Mouse (Mus musculus): ENCODE results near the gene Olfr794. TPM values are rescaled to one million over a fixed set of nuclear protein-coding genes. Genes with fewer than 3 reads are reported as not detected.

The Olfr794 gene
- polyA plus RNA-seq (2015; fragmentation: Nextera tagmentation; extraction: Ambion mirVana), result not detected in 2 replicates

- H3K27me3 ChIP-seq, result no peaks in the 10 kb centered on the region
- no peaks in the 10 kb centered on the region for H3K9me3 ChIP-seq
- no peak within 1 kb of the TSS for H3K4me2 ChIP-seq (replicated peaks)
- 87% methylated on average over 2 of the region's 2 CpGs for WGBS
- H3K4me1 ChIP-seq, result no peaks in the 10 kb centered on the region
- no peak within 1 kb of the TSS for H3K27ac ChIP-seq (replicated peaks)
- no peak for ATAC-seq (replicated peaks)
- no peak within 1 kb of the TSS for H3K4me3 ChIP-seq
- H3K9ac ChIP-seq (replicated peaks), result no peak within 1 kb of the TSS
- no peaks in the 10 kb centered on the region for H3K36me3 ChIP-seq
These were observed at the start of gene Olfr794 for GRCm38 (mm10) chr10:129567355-129567754. Olfr794 (plus strand) TSS chr10:129567655.

DNA sequence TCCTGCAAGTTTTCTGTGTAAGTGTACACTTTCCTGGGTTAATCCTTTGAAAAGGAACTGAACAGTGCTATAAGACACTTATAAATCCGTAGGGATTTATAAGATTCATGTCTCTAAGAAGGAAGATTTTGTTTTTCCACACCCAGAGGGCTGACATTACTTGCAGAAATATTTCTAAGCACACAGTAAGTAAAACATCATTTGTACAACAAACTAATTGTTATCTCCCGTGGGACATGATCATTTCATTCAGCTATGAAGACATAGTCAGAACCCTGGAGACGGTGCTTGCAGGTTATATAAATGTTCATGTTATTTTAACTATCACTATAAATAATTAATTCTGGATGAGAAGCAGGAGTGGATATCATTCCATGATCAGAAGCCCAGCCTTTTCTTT lies 46.0 kb upstream of the Olfr794 start, which contains the start of gene Olfr791:
Gene Olfr791 (plus strand): TSS at position 301 of the 400 bp plus-strand sequence.
- 79% methylated on average over 3 of the region's 3 CpGs for WGBS
- Histone ChIP-seq H3K4me2 (replicated peaks) (no peak within 1 kb of the TSS), H3K27me3 (no peaks in the 10 kb centered on the region), H3K9me3 (no peaks in the 10 kb centered on the region), H3K9ac (replicated peaks) (no peak within 1 kb of the TSS), H3K36me3 (no peaks in the 10 kb centered on the region), H3K4me3 (no peak within 1 kb of the TSS), H3K4me1 (no peaks in the 10 kb centered on the region), H3K27ac (replicated peaks) (no peak within 1 kb of the TSS)
- no peak for ATAC-seq (replicated peaks)

DNA sequence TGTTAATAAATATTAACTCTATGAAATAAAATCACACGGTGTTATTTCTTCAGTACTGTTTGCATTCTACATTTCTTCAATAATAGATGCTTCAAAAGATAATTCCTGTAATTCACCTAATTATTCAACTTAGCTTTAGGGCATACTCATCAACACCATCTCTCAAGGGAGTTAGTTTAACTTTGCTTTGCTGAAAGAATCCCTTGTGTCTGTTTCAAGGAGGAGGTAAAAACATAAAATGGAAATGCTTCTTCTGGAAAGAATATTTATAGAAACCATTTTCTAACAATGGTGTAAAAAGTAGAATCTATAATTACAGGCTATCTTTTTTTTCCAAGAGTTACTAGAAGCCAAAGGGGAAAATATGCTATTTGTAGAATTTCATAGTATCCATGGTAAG lies 28.6 kb upstream of the Olfr794 start, which contains the start of gene Olfr792:
Gene Olfr792 (plus strand): TSS at position 301 of the 400 bp plus-strand sequence.
- Histone ChIP-seq H3K36me3 (no peaks in the 10 kb centered on the region), H3K4me2 (replicated peaks) (no peak within 1 kb of the TSS), H3K27ac (replicated peaks) (no peak within 1 kb of the TSS), H3K4me1 (no peaks in the 10 kb centered on the region), H3K4me3 (no peak within 1 kb of the TSS), H3K9ac (replicated peaks) (no peak within 1 kb of the TSS), H3K27me3 (no peaks in the 10 kb centered on the region), H3K9me3 (no peaks in the 10 kb centered on the region)
- WGBS, result 92% methylated on average over 1 of the region's 1 CpGs
- ATAC-seq (replicated peaks), result no peak

- no peak for ATAC-seq (replicated peaks)
- no peak overlapping the region for H3K27ac ChIP-seq (replicated peaks)
- no peaks in the 10 kb centered on the region; the same call in 1 of the 2 replicates for H3K9me3 ChIP-seq
- no peak overlapping the region for H3K4me3 ChIP-seq
- no peaks in the 10 kb centered on the region for H3K4me1 ChIP-seq
- no peak overlapping the region for H3K4me2 ChIP-seq (replicated peaks)
- no peaks in the 10 kb centered on the region for H3K27me3 ChIP-seq
- no peaks in the 10 kb centered on the region for H3K36me3 ChIP-seq
- H3K9ac ChIP-seq (replicated peaks), result no peak overlapping the region
- 58% methylated on average over 1 of the region's 1 CpGs for WGBS
These were observed 18.1 kb upstream of the Olfr794 start for GRCm38 (mm10) chr10:129549354-129549753.

- Histone ChIP-seq H3K27ac (replicated peaks) (no peak overlapping the region), H3K4me3 (no peak overlapping the region), H3K4me2 (replicated peaks) (no peak overlapping the region), H3K9me3 (0 out of 2 replicates have a peak, but pooled peaks cover 2% of the 10 kb centered on the region), H3K4me1 (no peaks in the 10 kb centered on the region), H3K36me3 (no peaks in the 10 kb centered on the region), H3K9ac (replicated peaks) (no peak overlapping the region), H3K27me3 (no peaks in the 10 kb centered on the region)
- 79% methylated on average over 1 of the region's 1 CpGs for WGBS
- no peak for ATAC-seq (replicated peaks)
These were observed 9.6 kb downstream of the Olfr794 start for GRCm38 (mm10) chr10:129577066-129577465.

GRCm38 (mm10) chr10:129612470-129612869 lies 45.0 kb downstream of the Olfr794 start, which contains the start of gene Olfr796:
Olfr796 (minus strand) TSS chr10:129612570.
- Histone ChIP-seq H3K4me3 (no peak within 1 kb of the TSS), H3K4me2 (replicated peaks) (no peak within 1 kb of the TSS), H3K9me3 (no peaks in the 10 kb centered on the region), H3K27me3 (no peaks in the 10 kb centered on the region), H3K36me3 (no peaks in the 10 kb centered on the region), H3K27ac (replicated peaks) (no peak within 1 kb of the TSS), H3K9ac (replicated peaks) (no peak within 1 kb of the TSS), H3K4me1 (no peaks in the 10 kb centered on the region)
- 98% methylated on average over 1 of the region's 1 CpGs for WGBS
- no peak for ATAC-seq (replicated peaks)

GRCm38 (mm10) chr10:129621724-129622123 lies 54.3 kb downstream of the Olfr794 start:
- Histone ChIP-seq H3K9me3 (no peaks in the 10 kb centered on the region), H3K4me3 (no peak overlapping the region), H3K36me3 (no peaks in the 10 kb centered on the region), H3K9ac (replicated peaks) (no peak overlapping the region), H3K27ac (replicated peaks) (no peak overlapping the region), H3K4me1 (no peaks in the 10 kb centered on the region), H3K4me2 (replicated peaks) (no peak overlapping the region), H3K27me3 (no peaks in the 10 kb centered on the region)
- ATAC-seq (replicated peaks), result no peak
- 41% methylated on average over 1 of the region's 1 CpGs for WGBS

Small RNAs within 50 kb of the gene (microRNA-seq; reads per million reads assigned to microRNA genes)
- not detected for gene Gm23252

Other genes starting within 250 kb of the Olfr794 start
- not detected in 2 replicates for gene Olfr780, start 249.5 kb upstream of the Olfr794 start, polyA plus RNA-seq (2015; fragmentation: Nextera tagmentation; extraction: Ambion mirVana)
- gene Olfr781, start 238.8 kb upstream of the Olfr794 start, polyA plus RNA-seq (2015; fragmentation: Nextera tagmentation; extraction: Ambion mirVana), result not detected in 2 replicates
- not detected in 2 replicates for gene Olfr782, start 218.8 kb upstream of the Olfr794 start, polyA plus RNA-seq (2015; fragmentation: Nextera tagmentation; extraction: Ambion mirVana)
- 0.05 TPM in 2 replicates for gene Olfr784, start 183.6 kb upstream of the Olfr794 start, polyA plus RNA-seq (2015; fragmentation: Nextera tagmentation; extraction: Ambion mirVana)
- gene Olfr785, start 162.2 kb upstream of the Olfr794 start, polyA plus RNA-seq (2015; fragmentation: Nextera tagmentation; extraction: Ambion mirVana), result not detected in 2 replicates
- gene Olfr786, start 140.3 kb upstream of the Olfr794 start, polyA plus RNA-seq (2015; fragmentation: Nextera tagmentation; extraction: Ambion mirVana), result not detected in 2 replicates
- not detected in 2 replicates for gene Olfr787, start 105.8 kb upstream of the Olfr794 start, polyA plus RNA-seq (2015; fragmentation: Nextera tagmentation; extraction: Ambion mirVana)
- not detected in 2 replicates for gene Olfr788, start 96.7 kb upstream of the Olfr794 start, polyA plus RNA-seq (2015; fragmentation: Nextera tagmentation; extraction: Ambion mirVana)
- not detected in 2 replicates for gene Olfr789, start 82.9 kb upstream of the Olfr794 start, polyA plus RNA-seq (2015; fragmentation: Nextera tagmentation; extraction: Ambion mirVana)
- gene Olfr790, start 69.2 kb upstream of the Olfr794 start, polyA plus RNA-seq (2015; fragmentation: Nextera tagmentation; extraction: Ambion mirVana), result not detected in 2 replicates
- gene Olfr791, start 45.9 kb upstream of the Olfr794 start, polyA plus RNA-seq (2015; fragmentation: Nextera tagmentation; extraction: Ambion mirVana), result not detected in 2 replicates
- gene Olfr792, start 28.5 kb upstream of the Olfr794 start, polyA plus RNA-seq (2015; fragmentation: Nextera tagmentation; extraction: Ambion mirVana), result not detected in 2 replicates
- gene Olfr796, start 44.9 kb downstream of the Olfr794 start, polyA plus RNA-seq (2015; fragmentation: Nextera tagmentation; extraction: Ambion mirVana), result not detected in 2 replicates
- gene Olfr798, start 60.3 kb downstream of the Olfr794 start, polyA plus RNA-seq (2015; fragmentation: Nextera tagmentation; extraction: Ambion mirVana), result not detected in 2 replicates
- gene Olfr799, start 69.8 kb downstream of the Olfr794 start, polyA plus RNA-seq (2015; fragmentation: Nextera tagmentation; extraction: Ambion mirVana), result not detected in 2 replicates
- gene Olfr800, start 90.0 kb downstream of the Olfr794 start, polyA plus RNA-seq (2015; fragmentation: Nextera tagmentation; extraction: Ambion mirVana), result not detected in 2 replicates
- gene Olfr801, start 106.2 kb downstream of the Olfr794 start, polyA plus RNA-seq (2015; fragmentation: Nextera tagmentation; extraction: Ambion mirVana), result not detected in 2 replicates
- 0.06 TPM in 1 of 2 replicates, not detected in the other for gene Olfr802, start 120.5 kb downstream of the Olfr794 start, polyA plus RNA-seq (2015; fragmentation: Nextera tagmentation; extraction: Ambion mirVana)
- gene Olfr803, start 126.6 kb downstream of the Olfr794 start, polyA plus RNA-seq (2015; fragmentation: Nextera tagmentation; extraction: Ambion mirVana), result not detected in 2 replicates
- not detected in 2 replicates for gene Olfr804, start 135.6 kb downstream of the Olfr794 start, polyA plus RNA-seq (2015; fragmentation: Nextera tagmentation; extraction: Ambion mirVana)
- gene Olfr805, start 161.7 kb downstream of the Olfr794 start, polyA plus RNA-seq (2015; fragmentation: Nextera tagmentation; extraction: Ambion mirVana), result not detected in 2 replicates
- not detected in 2 replicates for gene Olfr806, start 174.3 kb downstream of the Olfr794 start, polyA plus RNA-seq (2015; fragmentation: Nextera tagmentation; extraction: Ambion mirVana)
- gene Olfr807, start 190.1 kb downstream of the Olfr794 start, polyA plus RNA-seq (2015; fragmentation: Nextera tagmentation; extraction: Ambion mirVana), result not detected in 2 replicates
- not detected in 2 replicates for gene Olfr808, start 197.8 kb downstream of the Olfr794 start, polyA plus RNA-seq (2015; fragmentation: Nextera tagmentation; extraction: Ambion mirVana)
- gene Olfr809, start 207.0 kb downstream of the Olfr794 start, polyA plus RNA-seq (2015; fragmentation: Nextera tagmentation; extraction: Ambion mirVana), result not detected in 2 replicates
- not detected in 2 replicates for gene Olfr810, start 227.3 kb downstream of the Olfr794 start, polyA plus RNA-seq (2015; fragmentation: Nextera tagmentation; extraction: Ambion mirVana)
- gene Olfr811, start 236.7 kb downstream of the Olfr794 start, polyA plus RNA-seq (2015; fragmentation: Nextera tagmentation; extraction: Ambion mirVana), result not detected in 2 replicates

All from forebrain, embryonic 15.5 days (tissue).